Mouse (Mus musculus) right cerebral cortex, postnatal 10 days (tissue): ENCODE measurements at regions not wholly inside any gene's neighbourhood (a gene's known extent, or its start where the extent isn't known, plus 50 kb on each side); places are given as distances from the start of the nearest gene placed in this dataset.
A peak's percentile ranks its signal among the peaks of the same experiment; 100 is the strongest.

ENCODE experiments used
- DNase-seq, 2 experiments: peaks; one replicate each; pipeline ENCODE4 v3.0.0; 2021; ENCODE audit warnings: low spot score in 2 of 2

DNA sequence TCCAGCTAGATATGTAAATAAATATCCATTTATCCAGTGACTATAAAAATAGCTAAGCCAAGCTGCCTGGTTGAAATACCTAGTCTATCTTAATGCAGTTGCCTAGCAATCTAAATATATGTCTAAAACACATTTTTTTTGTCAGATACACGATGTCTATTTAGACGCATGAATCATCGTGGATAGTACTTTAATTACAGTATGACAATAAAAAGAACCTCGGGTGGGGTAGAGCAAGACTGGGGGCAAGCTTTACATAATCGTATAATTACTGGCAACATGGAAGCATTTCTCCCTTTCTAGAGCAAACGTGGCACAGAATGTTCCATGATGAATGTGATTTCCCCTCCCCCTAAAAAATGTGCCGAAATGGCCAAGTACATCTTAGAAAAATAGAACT lies 180.4 kb downstream of the Gm19935 start:
- no peak for DNase-seq

- DNase-seq: no peak
Observed at GRCm38 (mm10) chr8:90635766-90636492, 181.3 kb downstream of the Gm19935 start.

- DNase-seq: no peak
Observed at GRCm38 (mm10) chr8:90630796-90631195, 186.4 kb downstream of the Gm19935 start.

DNA sequence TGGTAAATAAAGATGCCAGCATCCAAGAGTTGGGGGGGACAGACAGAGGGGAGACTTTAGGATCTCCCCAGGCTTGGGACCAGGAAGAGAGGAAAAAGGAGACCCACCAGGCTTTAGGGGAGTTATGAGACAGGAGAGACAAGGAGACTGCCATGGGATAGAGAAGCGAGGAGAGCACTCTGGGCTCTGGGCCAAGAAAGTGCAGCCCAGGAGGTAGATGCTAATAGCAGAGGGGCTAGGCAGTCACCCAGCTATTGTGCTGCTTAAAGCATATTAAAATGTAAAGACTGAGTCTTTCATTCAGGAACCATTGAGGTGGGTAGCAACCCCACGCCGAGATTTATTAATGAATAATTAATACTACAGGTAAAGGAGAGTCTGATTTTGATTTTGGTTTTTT lies 208.8 kb downstream of the Gm19935 start:
- no peak for DNase-seq

- no peak for DNase-seq
Observed at GRCm38 (mm10) chr8:90600946-90601695, 216.1 kb downstream of the Gm19935 start.

GRCm38 (mm10) chr8:90597376-90597775 lies 219.8 kb downstream of the Gm19935 start:
- no peak for DNase-seq

DNA sequence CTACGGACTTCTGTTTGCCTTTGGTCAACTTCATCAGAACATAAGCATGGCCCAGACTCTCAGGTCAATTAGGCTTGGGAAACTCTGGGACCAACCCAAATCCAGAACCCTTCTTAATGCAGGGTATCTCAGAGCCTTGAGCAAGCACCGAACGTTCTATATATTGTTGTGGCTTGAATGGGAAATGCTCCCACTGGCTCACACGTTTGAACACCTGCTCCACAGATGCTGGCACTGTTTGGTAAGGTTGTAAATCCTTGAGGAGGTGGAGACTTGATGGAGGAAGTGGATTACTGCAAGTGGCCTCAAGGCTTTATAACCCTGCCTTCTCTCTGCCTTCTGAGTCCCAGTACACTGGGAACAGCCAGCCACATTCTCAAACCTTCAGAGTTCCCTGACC lies 231.3 kb upstream of the Tox3 start:
- DNase-seq: no peak

DNA sequence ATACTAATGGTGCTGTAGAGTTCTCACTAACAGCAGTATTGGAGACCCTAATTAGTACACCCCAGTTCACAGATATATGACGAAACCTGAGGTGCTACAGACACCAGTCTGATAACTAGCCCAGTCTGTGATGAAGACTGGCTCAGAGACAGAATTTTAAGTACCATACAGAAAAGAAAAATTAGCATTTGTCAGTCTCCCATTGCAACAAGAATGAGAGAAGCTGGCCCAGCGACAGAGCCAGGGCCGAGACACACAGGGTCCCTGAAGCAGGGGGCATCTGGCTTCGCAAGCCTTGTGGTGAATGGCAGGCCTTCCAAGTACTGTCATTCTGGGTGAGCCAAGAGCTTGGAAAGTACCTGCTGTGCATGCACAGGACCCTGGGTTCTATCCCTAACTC lies 228.8 kb upstream of the Tox3 start:
- DNase-seq: peak; percentile 41 to 44

DNA sequence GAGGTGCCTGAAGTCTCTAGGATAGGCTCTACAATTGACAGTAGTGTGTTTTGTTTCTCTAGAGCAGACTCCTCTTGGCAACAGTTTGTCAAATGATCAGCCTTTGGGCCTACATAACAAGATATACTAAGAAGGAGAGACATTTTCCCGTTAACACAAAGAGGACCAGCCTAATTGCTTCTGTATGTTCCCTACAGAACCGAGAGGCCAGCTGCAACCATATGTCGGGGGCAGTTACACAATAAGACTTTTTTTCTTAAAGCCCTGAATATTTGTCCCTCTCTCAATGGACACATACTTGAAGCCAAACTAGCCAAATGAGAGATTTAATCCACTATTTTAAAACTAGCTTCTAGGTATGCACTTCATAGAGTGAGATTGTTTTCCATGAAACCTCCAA lies 226.5 kb upstream of the Tox3 start:
- DNase-seq: no peak

GRCm38 (mm10) chr8:90556079-90556427 lies 207.9 kb upstream of the Tox3 start:
- DNase-seq: no peak

DNA sequence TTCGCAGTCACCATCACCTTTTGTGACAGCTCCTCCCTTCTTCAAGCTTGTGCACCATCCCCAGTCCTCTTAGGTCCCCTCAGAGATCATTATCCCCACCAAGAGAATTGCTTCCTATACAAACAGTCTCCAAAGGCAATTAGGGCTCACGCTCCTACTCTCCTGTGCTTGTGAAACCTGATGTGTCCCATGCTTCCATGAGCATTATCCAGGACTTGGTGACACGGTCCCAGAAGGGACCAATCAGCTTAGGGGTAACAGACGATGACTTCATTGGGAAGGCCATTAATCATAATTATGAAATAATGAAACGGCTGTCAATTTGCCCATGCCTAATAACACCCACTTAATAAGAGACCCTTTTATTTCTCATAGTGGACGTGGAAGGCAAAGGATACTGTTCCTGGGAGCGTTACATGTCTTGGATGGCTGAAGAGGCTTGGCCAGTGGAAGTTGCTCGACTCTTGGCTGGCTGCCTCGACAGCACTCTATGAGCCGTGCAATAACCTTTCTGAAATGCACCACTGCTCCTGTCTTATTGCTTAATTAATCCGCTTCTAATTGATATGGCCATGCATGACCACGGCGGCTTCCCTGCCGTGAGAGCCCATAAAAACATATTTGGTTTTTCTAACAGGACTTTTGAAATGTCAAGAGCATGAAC lies 207.4 kb upstream of the Tox3 start:
- no peak for DNase-seq

DNA sequence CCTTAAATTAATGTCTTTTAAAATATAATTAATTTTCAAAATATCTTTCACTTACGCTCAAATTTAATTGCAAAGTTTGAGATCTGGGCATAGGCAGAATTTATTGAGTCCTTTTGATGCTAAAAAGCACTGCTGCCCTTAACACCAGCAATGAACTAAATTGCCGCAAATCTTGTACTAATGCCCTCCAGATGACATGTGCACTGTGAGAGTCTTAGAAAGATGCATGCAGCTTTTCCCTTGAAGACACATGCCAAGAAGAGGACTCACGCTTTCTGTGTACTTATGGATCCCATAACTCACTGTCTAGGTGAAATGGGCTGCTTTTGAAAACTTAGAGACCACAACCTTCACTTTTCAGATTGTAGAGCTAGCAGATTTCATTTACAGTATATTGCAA lies 199.1 kb upstream of the Tox3 start:
- no peak for DNase-seq

DNA sequence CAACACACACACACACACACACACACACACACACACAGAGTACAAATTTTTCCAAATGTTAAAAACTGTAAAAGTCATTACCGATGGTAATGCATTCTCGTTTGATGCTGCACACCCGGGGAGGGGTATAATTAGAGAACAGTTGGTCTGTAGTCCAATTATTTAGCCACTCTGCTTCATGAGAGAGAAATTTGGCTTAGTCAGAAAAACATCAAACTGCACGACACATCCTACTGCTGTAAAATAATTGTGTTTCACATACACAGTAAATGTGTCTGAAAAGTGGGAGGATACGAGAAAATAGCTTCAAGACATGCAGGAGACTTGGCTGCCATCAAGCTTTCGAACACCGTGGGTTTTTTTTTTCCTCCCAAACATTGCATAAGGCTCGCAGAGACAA lies 194.5 kb upstream of the Tox3 start:
- peak; percentile 25 to 40 for DNase-seq

GRCm38 (mm10) chr8:90536196-90536640 lies 188.1 kb upstream of the Tox3 start:
- peak; percentile 55 to 58 for DNase-seq

DNA sequence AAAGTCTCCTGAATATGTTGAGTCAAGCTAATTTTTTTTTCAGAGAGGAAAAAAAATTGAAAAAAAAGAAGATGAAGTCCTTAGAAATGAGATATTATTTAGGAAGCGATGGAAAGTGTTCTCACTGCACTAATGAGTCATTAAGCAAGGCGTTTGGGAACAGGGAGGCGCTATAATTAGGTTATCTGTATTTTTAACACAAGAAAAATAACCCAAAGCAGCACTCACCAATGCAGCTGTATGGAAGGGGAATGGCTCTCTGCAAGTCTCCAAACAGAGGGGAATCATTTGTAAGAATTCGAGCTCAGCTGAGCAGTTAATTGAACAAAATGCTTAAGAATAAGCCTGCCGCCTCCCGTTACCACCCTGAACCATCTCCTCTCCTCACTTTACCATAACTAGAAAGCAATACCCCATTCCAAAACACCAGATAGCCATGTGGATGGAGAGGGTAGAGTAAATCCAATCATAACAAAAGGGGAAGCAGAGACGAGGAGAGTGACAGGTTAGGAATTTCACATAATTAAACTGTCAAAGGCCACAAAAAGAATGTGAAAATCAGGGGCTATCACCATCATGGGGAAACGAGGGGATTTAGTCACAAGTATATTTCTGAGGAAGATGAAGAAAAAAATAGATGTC lies 187.5 kb upstream of the Tox3 start:
- DNase-seq: no peak

GRCm38 (mm10) chr8:90521393-90521792 lies 173.2 kb upstream of the Tox3 start:
- DNase-seq: no peak

- no peak for DNase-seq
Observed at GRCm38 (mm10) chr8:90520186-90520585, 172.0 kb upstream of the Tox3 start.

GRCm38 (mm10) chr8:90519567-90519966 lies 171.4 kb upstream of the Tox3 start:
- no peak for DNase-seq

DNA sequence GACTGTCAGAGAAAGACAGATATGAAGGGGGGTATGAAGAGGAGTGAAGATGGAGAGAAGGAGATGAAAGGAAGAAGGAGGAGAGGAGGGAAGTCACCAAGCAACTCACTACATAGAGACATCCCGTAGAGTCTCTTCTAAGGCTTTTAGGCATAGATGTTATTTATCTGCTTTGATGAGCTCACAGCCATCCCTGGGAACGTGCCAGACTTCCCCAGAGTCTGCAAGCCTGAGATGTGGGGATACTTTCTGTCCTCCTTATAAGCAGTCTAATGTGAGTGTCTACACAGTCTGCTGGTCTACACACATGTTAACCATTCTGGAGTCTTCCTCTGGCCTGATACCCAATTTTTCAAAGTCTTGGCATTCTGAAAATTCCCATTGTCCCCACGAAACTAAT lies 166.0 kb upstream of the Tox3 start:
- no peak for DNase-seq

DNA sequence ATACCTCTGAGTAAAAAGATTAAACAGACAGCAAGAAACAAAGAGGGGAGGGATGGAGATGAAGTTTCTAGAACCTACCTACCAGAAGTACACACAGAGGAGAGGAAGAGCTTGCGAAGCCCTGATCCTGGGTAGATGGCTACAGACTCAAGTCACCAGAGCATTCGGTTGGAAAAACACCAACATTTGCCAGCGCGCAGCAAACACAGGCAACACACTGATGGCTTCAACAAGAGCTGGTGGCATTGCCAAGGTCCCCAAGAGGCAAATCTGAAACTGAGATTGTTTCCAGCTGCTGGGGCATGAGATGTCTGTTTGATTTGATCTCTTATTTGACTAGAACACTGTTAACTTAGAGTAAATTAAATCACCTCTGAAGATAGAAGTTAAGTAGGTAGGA lies 165.5 kb upstream of the Tox3 start:
- no peak for DNase-seq

- DNase-seq: no peak
Observed at GRCm38 (mm10) chr8:90513102-90513501, 165.0 kb upstream of the Tox3 start.

DNA sequence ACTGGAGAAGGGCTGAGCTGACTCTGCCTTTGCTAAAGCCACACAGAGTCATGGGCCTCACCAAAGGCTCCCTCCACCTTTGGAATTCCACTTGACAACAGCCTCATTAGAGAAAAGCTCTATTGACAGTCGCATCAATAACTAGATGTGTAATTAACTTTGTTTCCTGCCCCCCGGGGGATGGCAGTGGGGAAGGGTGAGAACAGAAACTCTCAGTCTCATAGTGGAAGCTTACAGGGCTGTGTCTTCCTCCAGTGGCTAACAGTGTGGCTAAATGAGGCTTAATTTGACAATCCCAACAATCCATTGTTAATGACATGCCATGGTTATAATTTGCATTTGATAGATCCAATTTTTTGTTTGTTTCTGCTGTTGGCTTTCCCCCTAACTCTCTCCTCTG lies 164.5 kb upstream of the Tox3 start:
- no peak for DNase-seq
